Mouse (Mus musculus) hindbrain, postnatal 0 days (tissue): ENCODE measurements around the gene Impg2. TPM values are rescaled to one million over a fixed set of nuclear protein-coding genes. Genes with fewer than 3 reads are reported as not detected.
A peak's percentile ranks its signal among the peaks of the same experiment; 100 is the strongest.

Experiments used
- ATAC-seq: fragments of 200-750 bp; cut with Nextera tagmentation; 2 replicates; pipeline ENCODE4 v1.8.0; 2017; ENCODE audit warnings: mild to moderate bottlenecking, moderate TSS enrichment, moderate library complexity
- DNase-seq: peaks from one replicate; pipeline ENCODE4 v3.0.0-alpha.2; 2015; ENCODE audit warnings: low spot score
- H3K27ac ChIP-seq: fragments of 300-500 bp; sonication (generic); 2 replicates; pipeline ENCODE4 v1.5.1; 2014; ENCODE audit warnings: mild to moderate bottlenecking
- H3K27me3 ChIP-seq: fragments of 300-500 bp; sonication (generic); 2 replicates; pipeline ENCODE4 v1.6.1; 2014; ENCODE audit warnings: low read length, mixed read lengths; ENCODE audit not compliant: insufficient read depth
- H3K36me3 ChIP-seq: fragments of 300-500 bp; sonication (generic); 2 replicates; pipeline ENCODE4 v1.6.1; 2014; ENCODE audit warnings: low read length, mixed read lengths; ENCODE audit not compliant: insufficient read depth
- H3K4me1 ChIP-seq: fragments of 300-500 bp; sonication (generic); 2 replicates; pipeline ENCODE4 v1.6.1; 2014; ENCODE audit warnings: antibody characterized with exemption, low read length, mixed read lengths; ENCODE audit not compliant: insufficient read depth
- H3K4me2 ChIP-seq: fragments of 300-500 bp; sonication (generic); 2 replicates; pipeline ENCODE4 v1.6.1; 2014; ENCODE audit warnings: low read depth, mild to moderate bottlenecking, low read length, moderate library complexity, mixed read lengths
- H3K4me3 ChIP-seq: fragments of 300-500 bp; sonication (generic); 2 replicates; pipeline ENCODE4 v1.5.1; 2014; ENCODE audit warnings: low read length
- H3K9ac ChIP-seq: fragments of 300-500 bp; sonication (generic); replicated peaks from 2 replicates; pipeline ENCODE4 v1.6.1; 2014; ENCODE audit warnings: mild to moderate bottlenecking, low read length, moderate library complexity, mixed read lengths
- H3K9me3 ChIP-seq: fragments of 300-500 bp; sonication (generic); 2 replicates; pipeline ENCODE4 v1.6.1; 2016; ENCODE audit warnings: low read length, mixed read lengths
- CTCF ChIP-seq: IDR thresholded peaks from 2 replicates; pipeline ENCODE4 v1.5.1; 2016; ENCODE audit warnings: antibody characterized with exemption, control low read depth, low read depth
- WGBS: fragments of 180-500 bp; shearing (Covaris S2); extraction: QIAGEN DNeasy Blood & Tissue Kit; methylation state at CpG from one replicate; pipeline ENCODE4 v1.1.7; 2014; 5-methylcytosine and 5-hydroxymethylcytosine counted together
- polyA plus RNA-seq: library from polyadenylated mRNA; unstranded; fragments of >200 nt; fragmentation: Nextera tagmentation; extraction: Ambion mirVana; gene quantifications from 2 replicates; pipeline ENCODE4 v1.2.1, GENCODE M21; 2015
- total RNA-seq: library from RNA; depleted of rRNA; stranded (reverse); fragments of >200 nt; gene quantifications from 2 replicates; pipeline ENCODE4 v1.2.3, GENCODE M21; 2014; rRNA removed

The Impg2 gene
- total and polyA plus RNA-seq, 2 experiments from 2014 or later = 0.08 to 0.26 TPM

DNA sequence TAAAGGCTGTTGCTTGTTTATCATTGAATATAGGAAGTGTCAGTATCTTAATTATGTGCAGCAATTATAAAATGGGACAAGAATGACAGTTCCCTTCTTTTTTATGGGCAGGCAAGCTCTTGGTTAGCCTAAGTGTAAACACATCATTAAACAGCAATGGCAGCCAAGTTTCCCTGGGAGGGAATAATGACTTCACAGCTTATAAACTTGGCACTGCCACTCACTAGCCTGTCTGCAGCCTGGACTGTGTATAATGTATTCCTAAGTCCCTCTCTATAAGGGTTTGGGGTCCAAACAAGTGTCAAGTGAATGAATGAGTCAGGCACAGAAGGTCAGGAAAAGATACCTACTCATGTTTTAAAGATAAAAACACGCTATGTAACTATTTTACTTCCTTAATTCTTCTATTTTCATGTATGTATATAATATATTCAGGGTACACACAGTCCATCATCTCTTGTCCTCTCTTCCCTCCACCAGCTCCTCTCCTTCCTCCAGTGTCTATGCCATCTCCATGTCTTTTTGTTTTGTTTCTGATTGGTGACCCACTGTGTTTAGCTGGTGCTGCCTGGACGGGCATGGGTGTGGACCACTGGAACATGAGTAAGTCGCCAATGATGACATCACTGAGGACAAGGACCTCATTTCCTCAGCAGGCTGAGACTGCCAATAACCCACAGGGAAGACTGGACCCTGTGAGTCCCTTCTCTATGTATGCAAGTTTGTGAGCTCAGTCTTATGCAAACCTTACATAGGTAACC is 92.0 kb downstream of the Impg2 start:
- H3K4me3 ChIP-seq = no peak overlapping the region
- ATAC-seq (peak; percentile 80), DNase-seq (peak; percentile 79)
- no peak overlapping the region for H3K27ac ChIP-seq
- H3K27me3 ChIP-seq = no peaks in the 10 kb centered on the region
- no peak overlapping the region for H3K9ac ChIP-seq
- 64% methylated on average over 3 of the region's 3 CpGs for WGBS
- no peak overlapping the region for H3K4me2 ChIP-seq
- H3K36me3 ChIP-seq = no peaks in the 10 kb centered on the region
- H3K9me3 ChIP-seq = no peaks in the 10 kb centered on the region
- TF ChIP-seq CTCF = no peak
- 0 out of 2 replicates have a peak, but pooled peaks cover 4% of the 10 kb centered on the region for H3K4me1 ChIP-seq

GRCm38 (mm10) chr16:56298248-56298647 is 94.1 kb downstream of the Impg2 start:
- Histone ChIP-seq H3K36me3 (no peaks in the 10 kb centered on the region), H3K9me3 (no peaks in the 10 kb centered on the region), H3K27me3 (no peaks in the 10 kb centered on the region), H3K4me1 (0 out of 2 replicates have a peak, but pooled peaks cover 4% of the 10 kb centered on the region), H3K27ac (no peak overlapping the region), H3K4me3 (no peak overlapping the region), H3K9ac (no peak overlapping the region), H3K4me2 (no peak overlapping the region)
- WGBS = 81% methylated on average over 6 of the region's 6 CpGs
- ATAC-seq (no peak), DNase-seq (no peak)
- TF ChIP-seq CTCF = no peak

GRCm38 (mm10) chr16:56298836-56299235 is 94.7 kb downstream of the Impg2 start:
- H3K4me3 ChIP-seq = no peak overlapping the region
- H3K9me3 ChIP-seq = no peaks in the 10 kb centered on the region
- H3K4me1 ChIP-seq = 0 out of 2 replicates have a peak, but pooled peaks cover 4% of the 10 kb centered on the region
- H3K9ac ChIP-seq = no peak overlapping the region
- no peaks in the 10 kb centered on the region for H3K27me3 ChIP-seq
- 81% methylated on average over 2 of the region's 2 CpGs for WGBS
- DNase-seq = no peak
- H3K4me2 ChIP-seq = no peak overlapping the region
- H3K36me3 ChIP-seq = no peaks in the 10 kb centered on the region
- H3K27ac ChIP-seq = no peak overlapping the region
- ATAC-seq = no peak
- TF ChIP-seq CTCF = no peak

DNA sequence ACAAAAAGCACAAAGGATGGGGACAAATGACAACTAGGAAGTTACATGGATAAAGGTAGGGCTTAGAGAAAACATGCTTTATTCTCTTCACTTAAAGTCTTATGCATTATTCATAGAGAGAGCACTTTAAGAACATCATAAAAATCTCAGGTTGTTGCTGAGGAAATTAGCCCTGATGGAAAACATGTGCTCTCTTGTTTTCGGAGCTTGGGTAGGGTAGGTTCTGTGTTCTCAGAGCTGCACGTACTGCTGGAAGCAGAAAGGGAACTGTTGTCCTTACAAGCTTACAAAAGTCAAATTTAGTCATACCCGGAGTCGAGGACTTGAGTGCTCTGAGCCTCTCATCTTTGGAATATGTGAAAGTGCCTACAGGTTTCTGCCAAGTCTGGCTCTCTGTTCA is 98.9 kb downstream of the Impg2 start:
- no peaks in the 10 kb centered on the region for H3K4me1 ChIP-seq
- 82% methylated on average over 4 of the region's 4 CpGs for WGBS
- no peak overlapping the region for H3K4me2 ChIP-seq
- H3K27ac ChIP-seq = no peak overlapping the region
- no peak overlapping the region for H3K9ac ChIP-seq
- no peak for TF ChIP-seq CTCF
- H3K27me3 ChIP-seq = no peaks in the 10 kb centered on the region
- no peak for ATAC-seq
- no peak for DNase-seq
- no peaks in the 10 kb centered on the region for H3K9me3 ChIP-seq
- no peaks in the 10 kb centered on the region for H3K36me3 ChIP-seq
- no peak overlapping the region for H3K4me3 ChIP-seq

- 83% methylated on average over 4 of the region's 4 CpGs for WGBS
- Histone ChIP-seq H3K9ac (no peak overlapping the region), H3K4me1 (no peaks in the 10 kb centered on the region), H3K27me3 (no peaks in the 10 kb centered on the region), H3K4me2 (no peak overlapping the region), H3K9me3 (no peaks in the 10 kb centered on the region), H3K4me3 (no peak overlapping the region), H3K27ac (no peak overlapping the region), H3K36me3 (no peaks in the 10 kb centered on the region)
- ATAC-seq (no peak), DNase-seq (no peak)
- TF ChIP-seq CTCF = no peak
Observed at GRCm38 (mm10) chr16:56304167-56304566, 100.1 kb downstream of the Impg2 start.

GRCm38 (mm10) chr16:56307575-56307974 is 103.5 kb downstream of the Impg2 start:
- no peak for DNase-seq
- Histone ChIP-seq H3K9me3 (no peaks in the 10 kb centered on the region), H3K4me3 (no peak overlapping the region), H3K4me2 (no peak overlapping the region), H3K36me3 (no peaks in the 10 kb centered on the region), H3K9ac (no peak overlapping the region), H3K27ac (no peak overlapping the region), H3K4me1 (no peaks in the 10 kb centered on the region), H3K27me3 (no peaks in the 10 kb centered on the region)
- no peak for ATAC-seq
- WGBS = 78% methylated on average over 4 of the region's 4 CpGs
- no peak for TF ChIP-seq CTCF

GRCm38 (mm10) chr16:56311291-56311690 is 107.2 kb downstream of the Impg2 start:
- no peak overlapping the region for H3K4me3 ChIP-seq
- H3K9me3 ChIP-seq = no peaks in the 10 kb centered on the region
- no peak overlapping the region for H3K27ac ChIP-seq
- no peaks in the 10 kb centered on the region for H3K36me3 ChIP-seq
- no peaks in the 10 kb centered on the region for H3K27me3 ChIP-seq
- peak; percentile 67 for TF ChIP-seq CTCF
- H3K4me2 ChIP-seq = no peak overlapping the region
- no peak overlapping the region for H3K9ac ChIP-seq
- ATAC-seq (no peak), DNase-seq (peak; percentile 50)
- H3K4me1 ChIP-seq = no peaks in the 10 kb centered on the region

Other genes with a start within 250 kb of the Impg2 start
- 160 and 172 TPM in 2 replicates for gene Rpl24, start 238.0 kb upstream of the Impg2 start, total RNA-seq
- 525 and 561 TPM in 2 replicates for gene Rpl24, start 238.0 kb upstream of the Impg2 start, polyA plus RNA-seq
- gene Zbtb11, start 230.4 kb upstream of the Impg2 start, total RNA-seq = 17.5 and 18.7 TPM in 2 replicates
- 16.4 and 17.7 TPM in 2 replicates for gene Zbtb11, start 230.4 kb upstream of the Impg2 start, polyA plus RNA-seq
- 50.1 and 53.4 TPM in 2 replicates for gene Pcnp, start 174.6 kb upstream of the Impg2 start, total RNA-seq
- gene Pcnp, start 174.6 kb upstream of the Impg2 start, polyA plus RNA-seq = 221 and 233 TPM in 2 replicates
- gene Trmt10c, start 166.5 kb upstream of the Impg2 start, total RNA-seq = 7.8 and 10.3 TPM in 2 replicates
- 15.0 and 15.9 TPM in 2 replicates for gene Trmt10c, start 166.5 kb upstream of the Impg2 start, polyA plus RNA-seq
- 11.4 and 23.8 TPM in 2 replicates for gene Senp7, start 156.0 kb upstream of the Impg2 start, total RNA-seq
- gene Senp7, start 156.0 kb upstream of the Impg2 start, polyA plus RNA-seq = 30.3 and 31.3 TPM in 2 replicates